Mouse (Mus musculus) kidney, adult 9 months (tissue): ENCODE measurements at regions not wholly inside any gene's neighbourhood (a gene's known extent, or its start where the extent isn't known, plus 50 kb on each side); places are given as distances from the start of the nearest gene placed in this dataset.

Experiments
- DNase-seq: peaks from one replicate; pipeline ENCODE4 v3.0.0; 2022

- no peak for DNase-seq
Measured at GRCm38 (mm10) chr10:45009676-45010075, 57.3 kb upstream of the Prep start.

- DNase-seq: no peak
Measured at GRCm38 (mm10) chr10:45009235-45009634, 57.8 kb upstream of the Prep start.

- no peak for DNase-seq
Measured at GRCm38 (mm10) chr10:45004037-45004653, 62.9 kb upstream of the Prep start.

- no peak for DNase-seq
Measured at GRCm38 (mm10) chr10:45003344-45003681, 63.7 kb upstream of the Prep start.

GRCm38 (mm10) chr10:45002637-45003343 lies 64.2 kb upstream of the Prep start:
- DNase-seq: no peak

- DNase-seq: peak; percentile 84
Measured at GRCm38 (mm10) chr10:45000873-45001859, 65.8 kb upstream of the Prep start.

- peak; percentile 30 for DNase-seq
Measured at GRCm38 (mm10) chr10:45000027-45000840, 66.8 kb upstream of the Prep start.

- no peak for DNase-seq
Measured at GRCm38 (mm10) chr10:44997906-44998289, 69.1 kb upstream of the Prep start.

- peak; percentile 67 for DNase-seq
Measured at GRCm38 (mm10) chr10:44997184-44997905, 69.7 kb upstream of the Prep start.

GRCm38 (mm10) chr10:44995756-44996155 lies 71.2 kb upstream of the Prep start:
- no peak for DNase-seq

- DNase-seq: no peak
Measured at GRCm38 (mm10) chr10:44994385-44995281, 72.4 kb upstream of the Prep start.

- peak; percentile 20 for DNase-seq
Measured at GRCm38 (mm10) chr10:44993470-44994260, 73.3 kb upstream of the Prep start.

GRCm38 (mm10) chr10:44989539-44989938 lies 77.5 kb upstream of the Prep start:
- DNase-seq: no peak

GRCm38 (mm10) chr10:44988756-44989155 lies 78.2 kb upstream of the Prep start:
- no peak for DNase-seq

GRCm38 (mm10) chr10:44987615-44988014 lies 79.4 kb upstream of the Prep start:
- no peak for DNase-seq

GRCm38 (mm10) chr10:44981913-44982312 lies 85.1 kb upstream of the Prep start:
- no peak for DNase-seq

- no peak for DNase-seq
Measured at GRCm38 (mm10) chr10:44976815-44977214, 90.2 kb upstream of the Prep start.

GRCm38 (mm10) chr10:44971911-44972310 lies 95.1 kb upstream of the Prep start:
- DNase-seq: peak; percentile 63

- no peak for DNase-seq
Measured at GRCm38 (mm10) chr10:44959968-44960367, 107.0 kb upstream of the Prep start.

GRCm38 (mm10) chr10:44945205-44945725 lies 121.7 kb upstream of the Prep start:
- DNase-seq: no peak
